Mouse (Mus musculus) forebrain, embryonic 13.5 days (tissue): ENCODE results near the gene Prune2. TPM values are rescaled to one million over a fixed set of nuclear protein-coding genes. Genes with fewer than 3 reads are reported as not detected.

Source experiments
- ATAC-seq: fragments of 200-750 bp; cut with Nextera tagmentation; 2 replicates; pipeline ENCODE4 v1.8.0; 2017
- H3K27ac ChIP-seq: fragments of 300-500 bp; sonication (generic); 2 replicates; pipeline ENCODE4 v1.5.1; 2015; ENCODE audit warnings: inconsistent platforms, mild to moderate bottlenecking, moderate library complexity
- H3K27me3 ChIP-seq: fragments of 300-500 bp; sonication (generic); 2 replicates; pipeline ENCODE4 v1.6.1; 2015; ENCODE audit warnings: mild to moderate bottlenecking, inconsistent platforms
- H3K36me3 ChIP-seq: fragments of 300-500 bp; sonication (generic); 2 replicates; pipeline ENCODE4 v1.6.1; 2015; ENCODE audit warnings: mild to moderate bottlenecking, inconsistent platforms; ENCODE audit not compliant: poor library complexity, severe bottlenecking
- H3K4me1 ChIP-seq: fragments of 300-500 bp; sonication (generic); 2 replicates; pipeline ENCODE4 v1.6.1; 2015; ENCODE audit warnings: inconsistent platforms
- H3K4me2 ChIP-seq: fragments of 300-500 bp; sonication (generic); 2 replicates; pipeline ENCODE4 v1.6.1; 2015; ENCODE audit warnings: inconsistent platforms, mild to moderate bottlenecking, moderate library complexity
- H3K4me3 ChIP-seq: fragments of 300-500 bp; sonication (generic); 2 replicates; pipeline ENCODE4 v1.5.1; 2015; ENCODE audit warnings: mild to moderate bottlenecking, inconsistent platforms
- H3K9ac ChIP-seq: fragments of 300-500 bp; sonication (generic); 2 replicates; pipeline ENCODE4 v1.6.1; 2015; ENCODE audit warnings: mild to moderate bottlenecking, inconsistent platforms
- H3K9me3 ChIP-seq: fragments of 300-500 bp; sonication (generic); replicated peaks from 2 replicates; pipeline ENCODE4 v1.6.1; 2016; ENCODE audit warnings: inconsistent platforms
- WGBS: fragments of 180-500 bp; shearing (Covaris S2); methylation state at CpG from one replicate; pipeline ENCODE4 v1.1.7; 2015; 5-methylcytosine and 5-hydroxymethylcytosine counted together
- polyA plus RNA-seq: library from polyadenylated mRNA; unstranded; fragments of >200 nt; fragmentation: Nextera tagmentation; extraction: Ambion mirVana; gene quantifications from 2 replicates; pipeline ENCODE4 v1.2.1, GENCODE M21; 2015

Prune2 gene
- polyA plus RNA-seq, 1 experiment from 2014 or later = 2.0 TPM

- Histone ChIP-seq H3K27ac (no peak overlapping the region), H3K9me3 (no peaks in the 10 kb centered on the region), H3K4me3 (no peak overlapping the region), H3K4me2 (no peak overlapping the region), H3K4me1 (no peaks in the 10 kb centered on the region), H3K9ac (no peak overlapping the region), H3K27me3 (no peaks in the 10 kb centered on the region), H3K36me3 (no peaks in the 10 kb centered on the region)
- WGBS = 89% methylated on average over 1 of the region's 1 CpGs
- ATAC-seq = no peak
These were observed 116.3 kb downstream of the Prune2 start for GRCm38 (mm10) chr19:17072245-17072644.

GRCm38 (mm10) chr19:17078643-17079316 lies 122.9 kb downstream of the Prune2 start:
- ATAC-seq = 0 out of 2 replicates have a peak, but pooled peaks have one; percentile 43
- 52% methylated on average over 8 of the region's 8 CpGs for WGBS

GRCm38 (mm10) chr19:17081382-17081781 lies 125.5 kb downstream of the Prune2 start:
- Histone ChIP-seq H3K27me3 (no peaks in the 10 kb centered on the region), H3K4me1 (no peaks in the 10 kb centered on the region), H3K4me2 (no peak overlapping the region), H3K36me3 (no peaks in the 10 kb centered on the region), H3K9me3 (no peaks in the 10 kb centered on the region), H3K27ac (no peak overlapping the region), H3K4me3 (no peak overlapping the region), H3K9ac (no peak overlapping the region)
- 84% methylated on average over 10 of the region's 10 CpGs for WGBS
- no peak for ATAC-seq

More at GRCm38 (mm10) chr19:17078643-17079316, 122.9 kb downstream of the Prune2 start:
- Histone ChIP-seq H3K9ac (no peak overlapping the region), H3K27me3 (no peaks in the 10 kb centered on the region), H3K27ac (no peak overlapping the region), H3K36me3 (no peaks in the 10 kb centered on the region), H3K4me2 (no peak overlapping the region), H3K9me3 (no peaks in the 10 kb centered on the region), H3K4me1 (no peaks in the 10 kb centered on the region), H3K4me3 (no peak overlapping the region)

GRCm38 (mm10) chr19:17094067-17094466 lies 138.1 kb downstream of the Prune2 start:
- no peaks in the 10 kb centered on the region for H3K36me3 ChIP-seq
- H3K9ac ChIP-seq = no peak overlapping the region
- 22% methylated on average over 8 of the region's 8 CpGs for WGBS

GRCm38 (mm10) chr19:17096338-17096737 lies 140.4 kb downstream of the Prune2 start:
- Histone ChIP-seq H3K27me3 (no peaks in the 10 kb centered on the region), H3K36me3 (no peaks in the 10 kb centered on the region), H3K4me3 (no peak overlapping the region), H3K27ac (no peak overlapping the region), H3K9me3 (no peaks in the 10 kb centered on the region), H3K9ac (no peak overlapping the region), H3K4me1 (0 out of 2 replicates have a peak, but pooled peaks cover 4% of the 10 kb centered on the region), H3K4me2 (no peak overlapping the region)
- no peak for ATAC-seq
- 92% methylated on average over 2 of the region's 2 CpGs for WGBS

More at GRCm38 (mm10) chr19:17094067-17094466, 138.1 kb downstream of the Prune2 start:
- Histone ChIP-seq H3K4me1 (0 out of 2 replicates have a peak, but pooled peaks cover 4% of the 10 kb centered on the region), H3K9me3 (no peaks in the 10 kb centered on the region), H3K27ac (no peak overlapping the region), H3K27me3 (no peaks in the 10 kb centered on the region), H3K4me2 (no peak overlapping the region), H3K4me3 (no peak overlapping the region)
- ATAC-seq = no peak

GRCm38 (mm10) chr19:17097210-17097609 lies 141.3 kb downstream of the Prune2 start:
- ATAC-seq = no peak
- 75% methylated on average over 6 of the region's 6 CpGs for WGBS

GRCm38 (mm10) chr19:17108782-17109181 lies 152.9 kb downstream of the Prune2 start:
- ATAC-seq = no peak
- H3K36me3 ChIP-seq = no peaks in the 10 kb centered on the region

More at GRCm38 (mm10) chr19:17097210-17097609, 141.3 kb downstream of the Prune2 start:
- Histone ChIP-seq H3K9ac (no peak overlapping the region), H3K27ac (no peak overlapping the region), H3K4me2 (no peak overlapping the region), H3K4me3 (no peak overlapping the region), H3K27me3 (no peaks in the 10 kb centered on the region), H3K36me3 (no peaks in the 10 kb centered on the region), H3K4me1 (0 out of 2 replicates have a peak, but pooled peaks cover 4% of the 10 kb centered on the region), H3K9me3 (no peaks in the 10 kb centered on the region)

GRCm38 (mm10) chr19:17124034-17124735 lies 168.3 kb downstream of the Prune2 start:
- Histone ChIP-seq H3K27me3 (no peaks in the 10 kb centered on the region), H3K4me2 (no peak overlapping the region), H3K9ac (no peak overlapping the region), H3K27ac (no peak overlapping the region), H3K36me3 (no peaks in the 10 kb centered on the region), H3K9me3 (no peaks in the 10 kb centered on the region), H3K4me1 (no peaks in the 10 kb centered on the region), H3K4me3 (no peak overlapping the region)
- peak; percentile 55 for ATAC-seq
- 69% methylated on average over 12 of the region's 12 CpGs for whole genome bisulfite sequencing

More at GRCm38 (mm10) chr19:17108782-17109181, 152.9 kb downstream of the Prune2 start:
- no peaks in the 10 kb centered on the region for H3K27me3 ChIP-seq
- H3K4me2 ChIP-seq = no peak overlapping the region
- no peaks in the 10 kb centered on the region for H3K4me1 ChIP-seq
- H3K9ac ChIP-seq = no peak overlapping the region
- no peak overlapping the region for H3K4me3 ChIP-seq
- no peaks in the 10 kb centered on the region for H3K9me3 ChIP-seq
- no peak overlapping the region for H3K27ac ChIP-seq
- WGBS = 86% methylated on average over 8 of the region's 8 CpGs

GRCm38 (mm10) chr19:17125380-17125779 lies 169.5 kb downstream of the Prune2 start:
- 89% methylated on average over 7 of the region's 7 CpGs for WGBS
- H3K27me3 ChIP-seq = no peaks in the 10 kb centered on the region
- no peak overlapping the region for H3K4me3 ChIP-seq

GRCm38 (mm10) chr19:17130544-17130943 lies 174.6 kb downstream of the Prune2 start:
- no peaks in the 10 kb centered on the region for H3K36me3 ChIP-seq
- no peak overlapping the region for H3K4me2 ChIP-seq
- H3K4me3 ChIP-seq = no peak overlapping the region
- H3K9me3 ChIP-seq = no peaks in the 10 kb centered on the region
- H3K27ac ChIP-seq = no peak overlapping the region
- 84% methylated on average over 3 of the region's 3 CpGs for WGBS
- no peak overlapping the region for H3K9ac ChIP-seq
- no peak for ATAC-seq
- no peaks in the 10 kb centered on the region for H3K4me1 ChIP-seq
- no peaks in the 10 kb centered on the region for H3K27me3 ChIP-seq

More at GRCm38 (mm10) chr19:17125380-17125779, 169.5 kb downstream of the Prune2 start:
- Histone ChIP-seq H3K9me3 (no peaks in the 10 kb centered on the region), H3K27ac (no peak overlapping the region), H3K4me2 (no peak overlapping the region), H3K9ac (no peak overlapping the region), H3K36me3 (no peaks in the 10 kb centered on the region), H3K4me1 (no peaks in the 10 kb centered on the region)
- no peak for ATAC-seq

GRCm38 (mm10) chr19:17136677-17137460 lies 181.0 kb downstream of the Prune2 start:
- peak overlapping the region; percentile 45 for H3K4me3 ChIP-seq

GRCm38 (mm10) chr19:17137656-17138055 lies 181.7 kb downstream of the Prune2 start:
- Histone ChIP-seq H3K27me3 (no peaks in the 10 kb centered on the region), H3K4me3 (no peak overlapping the region), H3K36me3 (no peaks in the 10 kb centered on the region), H3K4me1 (no peaks in the 10 kb centered on the region), H3K9ac (no peak overlapping the region), H3K4me2 (peak overlapping the region; percentile 69), H3K27ac (no peak overlapping the region), H3K9me3 (no peaks in the 10 kb centered on the region)
- ATAC-seq = no peak
- 26% methylated on average over 2 of the region's 2 CpGs for WGBS

More at GRCm38 (mm10) chr19:17136677-17137460, 181.0 kb downstream of the Prune2 start:
- Histone ChIP-seq H3K9ac (peak overlapping the region; percentile 63), H3K27ac (no peak overlapping the region), H3K4me2 (peak overlapping the region; percentile 69), H3K27me3 (no peaks in the 10 kb centered on the region), H3K4me1 (no peaks in the 10 kb centered on the region), H3K36me3 (no peaks in the 10 kb centered on the region), H3K9me3 (no peaks in the 10 kb centered on the region)
- WGBS = 13% methylated on average over 21 of the region's 21 CpGs
- ATAC-seq = peak; percentile 95
